Mouse (Mus musculus) macrophage (primary cell): ENCODE measurements around the gene Inpp5k. TPM values are rescaled to one million over a fixed set of nuclear protein-coding genes. Genes with fewer than 3 reads are reported as not detected.
"Not testable (repeated sequence)": the region's sequence is repeated elsewhere in the genome, so short reads cannot be mapped to it uniquely, and the experiment has no call there.

Experiments
- H3K27ac ChIP-seq: fragments of 350-480 bp; formaldehyde crosslinking; 2 replicates; pipeline ENCODE4 v1.9.0; 2021
- H3K36me3 ChIP-seq: fragments of 350-480 bp; formaldehyde crosslinking; 2 replicates; pipeline ENCODE4 v1.9.0; 2021; ENCODE audit errors: inconsistent target
- H3K4me3 ChIP-seq: fragments of 350-480 bp; formaldehyde crosslinking; 2 replicates; pipeline ENCODE4 v1.9.0; 2021; ENCODE audit errors: inconsistent target
- H3K79me2 ChIP-seq: fragments of 350-480 bp; formaldehyde crosslinking; 2 replicates; pipeline ENCODE4 v1.9.0; 2021; ENCODE audit errors: inconsistent target
- WGBS: methylation state at CpG from one replicate; pipeline ENCODE4 v1.1.7; 2026; ENCODE audit warnings: inconsistent platforms; ENCODE audit not compliant: missing documents; 5-methylcytosine and 5-hydroxymethylcytosine counted together
- polyA plus RNA-seq: library from polyadenylated mRNA; stranded (reverse); fragments of 250-400 nt; gene quantifications from 3 replicates; pipeline ENCODE4 v1.2.4, GENCODE M21; 2018; ENCODE audit warnings: inconsistent platforms

The Inpp5k gene
- polyA plus RNA-seq, 1 experiment from 2014 or later: 38.4 TPM

- Histone ChIP-seq H3K79me2 (peaks cover 95% of the 10 kb centered on the region), H3K36me3 (peaks cover 63% of the 10 kb centered on the region)
- WGBS: 97% methylated on average over 7 of the region's 17 CpGs
- H3K27ac ChIP-seq, H3K4me3 ChIP-seq: not testable (repeated sequence)
Observed at GRCm38 (mm10) chr11:75599802-75600201, 31.0 kb upstream of the Inpp5k start.

GRCm38 (mm10) chr11:75604826-75605225, 26.0 kb upstream of the Inpp5k start:
- 64% methylated on average over 5 of the region's 5 CpGs for WGBS
- peaks cover 85% of the 10 kb centered on the region for H3K36me3 ChIP-seq
- no peak overlapping the region for H3K27ac ChIP-seq
- no peak overlapping the region for H3K4me3 ChIP-seq
- H3K79me2 ChIP-seq: peaks cover 67% of the 10 kb centered on the region

- no peak overlapping the region for H3K27ac ChIP-seq
- H3K4me3 ChIP-seq: no peak overlapping the region
- peaks cover 85% of the 10 kb centered on the region for H3K36me3 ChIP-seq
- peaks cover 62% of the 10 kb centered on the region for H3K79me2 ChIP-seq
- 19% methylated on average over 1 of the region's 1 CpGs for WGBS
Observed at GRCm38 (mm10) chr11:75605318-75605717, 25.5 kb upstream of the Inpp5k start.

- WGBS: 92% methylated on average over 5 of the region's 5 CpGs
- H3K36me3 ChIP-seq: peaks cover 93% of the 10 kb centered on the region
- no peak overlapping the region for H3K4me3 ChIP-seq
- no peak overlapping the region for H3K27ac ChIP-seq
- H3K79me2 ChIP-seq: peaks cover 30% of the 10 kb centered on the region; the same call in 1 of the 2 replicates
Observed at GRCm38 (mm10) chr11:75608776-75609175, 22.0 kb upstream of the Inpp5k start.

- 100% methylated on average over 2 of the region's 2 CpGs for WGBS
- H3K27ac ChIP-seq: no peak overlapping the region
- H3K36me3 ChIP-seq: peaks cover 91% of the 10 kb centered on the region
- H3K4me3 ChIP-seq: no peak overlapping the region
- H3K79me2 ChIP-seq: peaks cover 19% of the 10 kb centered on the region; the same call in 1 of the 2 replicates
Observed at GRCm38 (mm10) chr11:75610021-75610420, 20.8 kb upstream of the Inpp5k start.

- Histone ChIP-seq H3K4me3 (no peak overlapping the region), H3K36me3 (peaks cover 83% of the 10 kb centered on the region), H3K27ac (no peak overlapping the region), H3K79me2 (no peaks in the 10 kb centered on the region; the same call in 1 of the 2 replicates)
- WGBS: 100% methylated on average over 1 of the region's 1 CpGs
Observed at GRCm38 (mm10) chr11:75614769-75615168, 16.0 kb upstream of the Inpp5k start.

- no peaks in the 10 kb centered on the region; the same call in 1 of the 2 replicates for H3K79me2 ChIP-seq
- no peak overlapping the region for H3K27ac ChIP-seq
- H3K4me3 ChIP-seq: no peak overlapping the region
- peaks cover 83% of the 10 kb centered on the region for H3K36me3 ChIP-seq
- WGBS: 96% methylated on average over 2 of the region's 2 CpGs
Observed at GRCm38 (mm10) chr11:75615556-75615955, 15.2 kb upstream of the Inpp5k start.

GRCm38 (mm10) chr11:75619133-75619532, 11.7 kb upstream of the Inpp5k start:
- Histone ChIP-seq H3K79me2 (no peaks in the 10 kb centered on the region; the same call in 1 of the 2 replicates), H3K4me3 (no peak overlapping the region), H3K36me3 (peaks cover 56% of the 10 kb centered on the region), H3K27ac (no peak overlapping the region)
- WGBS: 69% methylated on average over 5 of the region's 5 CpGs

- Histone ChIP-seq H3K27ac (no peak overlapping the region), H3K79me2 (peaks cover 3% of the 10 kb centered on the region; the same call in 1 of the 2 replicates), H3K36me3 (peaks cover 47% of the 10 kb centered on the region), H3K4me3 (no peak overlapping the region)
- 91% methylated on average over 12 of the region's 12 CpGs for WGBS
Observed at GRCm38 (mm10) chr11:75620136-75620780, 10.5 kb upstream of the Inpp5k start.

GRCm38 (mm10) chr11:75621426-75621825, 9.4 kb upstream of the Inpp5k start:
- Histone ChIP-seq H3K36me3 (peaks cover 49% of the 10 kb centered on the region), H3K27ac (no peak overlapping the region), H3K79me2 (peaks cover 3% of the 10 kb centered on the region; the same call in 1 of the 2 replicates), H3K4me3 (no peak overlapping the region)
- 66% methylated on average over 2 of the region's 2 CpGs for WGBS

GRCm38 (mm10) chr11:75622588-75623329, 8.0 kb upstream of the Inpp5k start:
- 58% methylated on average over 2 of the region's 2 CpGs for WGBS
- H3K27ac ChIP-seq: peak overlapping the region; percentile 69
- peaks cover 53% of the 10 kb centered on the region for H3K36me3 ChIP-seq
- no peak overlapping the region for H3K4me3 ChIP-seq
- peaks cover 3% of the 10 kb centered on the region; the same call in 1 of the 2 replicates for H3K79me2 ChIP-seq

GRCm38 (mm10) chr11:75624102-75624554, 6.7 kb upstream of the Inpp5k start:
- H3K27ac ChIP-seq: peak overlapping the region; percentile 69
- peaks cover 55% of the 10 kb centered on the region for H3K36me3 ChIP-seq
- WGBS: 15% methylated on average over 2 of the region's 2 CpGs
- no peak overlapping the region for H3K4me3 ChIP-seq
- peaks cover 3% of the 10 kb centered on the region; the same call in 1 of the 2 replicates for H3K79me2 ChIP-seq

GRCm38 (mm10) chr11:75625820-75626219, 5.0 kb upstream of the Inpp5k start:
- peak overlapping the region; percentile 69 for H3K27ac ChIP-seq
- H3K79me2 ChIP-seq: peaks cover 3% of the 10 kb centered on the region; the same call in 1 of the 2 replicates
- H3K4me3 ChIP-seq: no peak overlapping the region
- WGBS: 94% methylated on average over 4 of the region's 4 CpGs
- H3K36me3 ChIP-seq: peaks cover 38% of the 10 kb centered on the region

- H3K4me3 ChIP-seq: peak overlapping the region; percentile 49
- 13% methylated on average over 5 of the region's 5 CpGs for WGBS
- H3K27ac ChIP-seq: peak overlapping the region; percentile 69
- peaks cover 29% of the 10 kb centered on the region for H3K79me2 ChIP-seq
- peaks cover 53% of the 10 kb centered on the region for H3K36me3 ChIP-seq
Observed at GRCm38 (mm10) chr11:75630098-75630497, 690 bp upstream of the Inpp5k start.
